Mouse (Mus musculus) thymus, adult 2 months (tissue): Measurements from ENCODE around the gene Znrd1as.

Experiments used
- CTCF ChIP-seq: fragments of 200-500 bp; IDR thresholded peaks from 2 replicates; pipeline ENCODE4 v1.5.1; 2012; ENCODE audit warnings: mild to moderate bottlenecking, control low read depth, low read length, moderate library complexity, borderline replicate concordance; ENCODE audit not compliant: control insufficient read depth, poor library complexity, insufficient read depth; ENCODE audit errors: extremely low read depth
- POLR2A ChIP-seq: fragments of 200-500 bp; IDR thresholded peaks from 2 replicates; pipeline ENCODE4 v1.6.1; 2012; ENCODE audit warnings: mild to moderate bottlenecking, low read length, control low read depth, moderate library complexity; ENCODE audit not compliant: control insufficient read depth, poor library complexity, insufficient read depth; ENCODE audit errors: extremely low read depth

- no peak for TF ChIP-seq CTCF
- TF ChIP-seq POLR2A: no peak
These were observed 20.3 kb upstream of the Znrd1as start for GRCm38 (mm10) chr17:36938056-36938455.
